ENCODE assay signal across 8 mouse cellular contexts in the genomic region with DNA sequence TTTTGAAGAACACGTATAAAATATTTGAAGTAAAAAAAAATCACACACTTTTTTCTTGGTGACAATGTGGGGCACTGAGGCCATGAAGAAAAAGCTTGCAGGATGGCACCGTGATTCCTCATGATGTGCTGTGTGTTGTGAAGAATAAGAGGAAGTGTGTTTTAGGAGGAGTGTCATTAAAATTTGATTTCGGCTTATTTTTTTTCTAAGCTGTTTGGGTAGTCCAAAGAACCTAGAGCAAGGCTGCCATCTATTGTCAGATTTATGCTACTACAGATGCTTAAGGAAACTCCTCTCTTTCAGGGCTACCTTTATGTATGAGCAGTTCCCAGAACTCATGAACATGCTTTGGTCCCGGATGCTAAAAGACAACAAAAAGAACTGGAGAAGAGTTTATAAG. TPM values are rescaled to one million over a fixed set of nuclear protein-coding genes. Genes with fewer than 3 reads are reported as not detected.
DNase-seq lines count a peak whose midpoint lies in the region; TF ChIP-seq lines count a peak whose summit lies in the region.

No protein-coding gene starts in this region.

- intact Hi-C loops in heart, postnatal 36 days (cut with DNase I), result loop anchor here (1.0 to 10.0 kb wide), 6 partner anchors 89 to 1297 kb away; no protein-coding TSS in a partner anchor

- H3K36me3 ChIP-seq in thymus, adult 2 months (ENCODE audit: control insufficient read depth, insufficient read depth, low read length), result peaks cover 29% of the 10 kb centered on the region

- no peak overlapping the region for H3K27ac ChIP-seq in thymus, adult 2 months (ENCODE audit: control insufficient read depth, insufficient read depth, low read length)

- no peak overlapping the region for H3K4me3 ChIP-seq in thymus, adult 2 months (ENCODE audit: control insufficient read depth, insufficient read depth, low read length)

- 45% methylated on average over 4 of the region's 4 CpGs for WGBS in thymus, adult 2 months

- H3K4me1 ChIP-seq in thymus, adult 2 months (replicated peaks; ENCODE audit: control insufficient read depth, insufficient read depth, low read length), result no peaks in the 10 kb centered on the region

- no peaks in the 10 kb centered on the region for H3K27me3 ChIP-seq in thymus, adult 2 months (ENCODE audit: control insufficient read depth, insufficient read depth, low read length)

- no peak for TF ChIP-seq CTCF in thymus, adult 2 months (IDR thresholded peaks at IDR 0.05; ENCODE audit: borderline replicate concordance, control insufficient read depth, extremely low read depth, insufficient read depth, low read length, poor library complexity)

- peak; percentile 58 for DNase-seq in heart, adult 8-10 months (ENCODE audit: low spot score)
- DNase-seq in heart, postnatal 36 days, result no peak
- DNase-seq in thymus, postnatal 14 days, result peak; percentile 34
- DNase-seq in thymus, adult 2 months, result no peak
- peak; percentile 29 for DNase-seq in fibroblast of lung, adult 2 months (ENCODE audit: low read depth)
- peak; percentile 63 for DNase-seq in retina, postnatal 1 day
- no peak for DNase-seq in gastrocnemius, adult 8-10 months (ENCODE audit: low spot score in 2 of 2)
- no peak for DNase-seq in urinary bladder, adult 18-20 months (ENCODE audit: low spot score in 2 of 2)

- no peak for TF ChIP-seq POLR2A in thymus, adult 2 months (IDR thresholded peaks at IDR 0.05; ENCODE audit: control insufficient read depth, extremely low read depth, insufficient read depth, low read length, poor library complexity)

RNA-seq across cellular contexts. Expression of gene Clint1, which starts 32.2 kb away (rescaled TPM):
- 10 to 100 TPM; 45.7 to 48.2 (median 47.2) TPM for total RNA-seq in heart, adult 8-10 months (2022)
- total RNA-seq in heart, postnatal 36 days (2021), result 10 to 100 TPM; 43.2 to 43.7 TPM
- 64.6 and 70.1 TPM in 2 replicates for polyA plus RNA-seq in thymus, adult 2 months (2012; rRNA removed)
- 10 to 100 TPM; 42.1 to 48.3 (median 46.0) TPM for total RNA-seq in gastrocnemius, adult 8-10 months (2022)

Comparison
In these comparisons a context has a peak if more than half of its experiments do, and no peak if none do; other contexts are left out.
1. DNase-seq: peak in heart, adult 8-10 months (single experiment), thymus, postnatal 14 days (single experiment), fibroblast of lung, adult 2 months (single experiment) and retina, postnatal 1 day (single experiment); none in heart, postnatal 36 days (0 of 2), thymus, adult 2 months (single experiment), gastrocnemius, adult 8-10 months (0 of 2) and urinary bladder, adult 18-20 months (0 of 2).